Mouse (Mus musculus) liver, adult 2 months (tissue): ENCODE data around the gene Dysf. TPM values are rescaled to one million over a fixed set of nuclear protein-coding genes. Genes with fewer than 3 reads are reported as not detected.

Experiments
- DNase-seq: peaks from one replicate; pipeline ENCODE4 v3.0.0-alpha.2; 2011; ENCODE audit warnings: low read depth, low spot score; ENCODE audit errors: extremely low read depth
- H3K27ac ChIP-seq: fragments of 200-500 bp; replicated peaks from 2 replicates; pipeline ENCODE4 v1.5.1; 2012; ENCODE audit warnings: low read depth, mild to moderate bottlenecking, control low read depth, inconsistent platforms, low read length; ENCODE audit not compliant: insufficient read depth
- H3K27me3 ChIP-seq: fragments of 200-500 bp; 2 replicates; pipeline ENCODE4 v1.6.1; 2012; ENCODE audit warnings: mild to moderate bottlenecking, moderate library complexity, low read length, inconsistent platforms; ENCODE audit not compliant: control insufficient read depth, insufficient read depth
- H3K36me3 ChIP-seq: fragments of 200-500 bp; 2 replicates; pipeline ENCODE4 v1.6.1; 2012; ENCODE audit warnings: low read length, inconsistent platforms; ENCODE audit not compliant: control insufficient read depth, insufficient read depth
- H3K4me1 ChIP-seq: fragments of 200-500 bp; 2 replicates; pipeline ENCODE4 v1.6.1; 2011; ENCODE audit warnings: low read length; ENCODE audit not compliant: control insufficient read depth, insufficient read depth
- H3K4me3 ChIP-seq: fragments of 200-500 bp; 2 replicates; pipeline ENCODE4 v1.5.1; 2011; ENCODE audit warnings: low read depth, mild to moderate bottlenecking, control low read depth, low read length, moderate library complexity; ENCODE audit not compliant: insufficient read depth
- H3K79me2 ChIP-seq: fragments of 200-500 bp; 2 replicates; pipeline ENCODE4 v1.6.1; 2012; ENCODE audit warnings: inconsistent platforms, mild to moderate bottlenecking, low read length, moderate library complexity; ENCODE audit not compliant: control insufficient read depth, insufficient read depth
- H3K9ac ChIP-seq: fragments of 200-500 bp; 2 replicates; pipeline ENCODE4 v1.6.1; 2012; ENCODE audit warnings: low read depth, mild to moderate bottlenecking, control low read depth, inconsistent platforms, low read length
- CTCF ChIP-seq: fragments of 200-500 bp; IDR thresholded peaks from 2 replicates; pipeline ENCODE4 v1.5.1; 2011; ENCODE audit warnings: low read depth, low read length, control low read depth
- POLR2A ChIP-seq: fragments of 200-500 bp; IDR thresholded peaks from 2 replicates; pipeline ENCODE4 v1.6.1; 2011; ENCODE audit warnings: low read length, control low read depth; ENCODE audit not compliant: insufficient read depth; ENCODE audit errors: extremely low read depth
- WGBS: fragments of 180-500 bp; shearing (Covaris S2); methylation state at CpG from one replicate; pipeline ENCODE4 v1.1.7; 2018; 5-methylcytosine and 5-hydroxymethylcytosine counted together
- polyA plus RNA-seq: library from polyadenylated mRNA; depleted of rRNA; stranded (reverse); fragments of >200 nt; gene quantifications from 2 replicates; pipeline ENCODE4 v1.2.3, GENCODE M21; 2012
- total RNA-seq: library from RNA; depleted of rRNA; stranded (reverse); fragments of >200 nt; gene quantifications from 2 replicates; pipeline ENCODE4 v1.2.3, GENCODE M21; 2014

Dysf gene
- total and polyA plus RNA-seq, 2 experiments: 2.4 to 3.3 TPM

DNA sequence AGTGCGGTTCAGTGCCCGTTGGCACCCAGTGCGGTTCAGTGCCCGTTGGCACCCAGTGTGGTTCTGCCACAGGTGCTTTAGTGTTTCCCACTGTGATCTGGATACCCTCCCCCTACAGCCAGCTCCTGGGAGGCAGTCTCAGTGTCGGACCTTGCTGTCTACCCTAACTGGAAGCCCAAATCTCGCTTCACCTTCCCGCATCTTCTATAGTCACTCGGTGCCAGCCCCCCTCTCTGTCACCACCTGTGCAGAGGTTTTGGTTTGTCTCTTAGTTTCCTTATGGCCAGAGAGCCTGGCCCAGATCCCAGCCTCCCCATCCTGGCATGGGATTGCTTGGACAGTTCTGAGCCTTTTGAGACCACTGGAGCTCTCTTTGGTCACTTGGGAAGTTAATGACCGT, 127.3 kb downstream of the Dysf start:
- Histone ChIP-seq H3K79me2 (no peaks in the 10 kb centered on the region), H3K36me3 (no peaks in the 10 kb centered on the region), H3K4me3 (no peak overlapping the region), H3K27ac (no peak overlapping the region), H3K4me1 (peaks cover 5% of the 10 kb centered on the region), H3K9ac (no peak overlapping the region), H3K27me3 (no peaks in the 10 kb centered on the region)
- WGBS: 81% methylated on average over 9 of the region's 9 CpGs
- TF ChIP-seq CTCF (no peak), POLR2A (no peak)
- DNase-seq: peak; percentile 58

DNA sequence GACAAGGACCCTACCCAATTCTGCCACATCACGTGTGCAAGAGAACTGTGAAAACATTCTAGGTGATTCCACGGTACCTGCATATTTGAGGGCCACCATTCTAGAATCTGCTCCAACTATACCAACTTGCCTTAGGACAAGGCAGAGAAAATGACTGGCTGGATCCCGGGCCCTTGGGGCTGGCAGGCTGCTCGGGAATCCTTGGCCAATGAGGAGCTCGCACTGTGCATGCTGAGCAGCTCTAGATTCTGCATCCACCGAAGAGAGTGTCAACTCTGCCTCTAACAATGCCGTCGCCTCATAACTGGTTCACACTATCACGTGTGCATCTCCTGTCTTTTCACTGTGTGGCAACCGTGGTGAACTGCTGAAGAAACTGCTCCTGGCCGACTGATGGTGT, 128.0 kb downstream of the Dysf start:
- no peaks in the 10 kb centered on the region for H3K36me3 ChIP-seq
- 88% methylated on average over 11 of the region's 11 CpGs for WGBS
- H3K27ac ChIP-seq: no peak overlapping the region
- TF ChIP-seq POLR2A: no peak
- no peak for TF ChIP-seq CTCF
- H3K4me1 ChIP-seq: peaks cover 5% of the 10 kb centered on the region
- no peak overlapping the region for H3K9ac ChIP-seq
- no peak overlapping the region for H3K4me3 ChIP-seq
- no peak for DNase-seq
- H3K27me3 ChIP-seq: no peaks in the 10 kb centered on the region
- no peaks in the 10 kb centered on the region for H3K79me2 ChIP-seq

DNA sequence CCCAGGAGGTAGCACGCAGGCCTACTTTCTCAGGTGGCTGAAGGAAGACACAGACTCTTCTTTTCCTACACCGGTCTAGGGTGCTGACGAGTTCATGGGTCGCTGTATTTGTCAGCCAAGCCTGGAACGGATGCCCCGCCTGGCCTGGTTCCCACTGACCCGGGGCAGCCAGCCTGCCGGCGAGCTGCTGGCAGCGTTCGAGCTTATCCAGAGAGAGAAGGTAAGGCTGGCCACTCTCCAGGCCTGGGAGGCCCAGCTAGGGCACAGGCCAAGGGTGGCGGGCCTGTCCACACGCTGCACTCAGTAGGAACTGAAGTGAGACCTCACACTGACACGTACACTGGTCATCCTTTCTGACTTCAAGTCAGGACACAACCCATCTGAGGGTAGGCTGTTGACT, 131.5 kb downstream of the Dysf start:
- 16% methylated on average over 14 of the region's 14 CpGs for WGBS
- no peaks in the 10 kb centered on the region for H3K79me2 ChIP-seq

DNA sequence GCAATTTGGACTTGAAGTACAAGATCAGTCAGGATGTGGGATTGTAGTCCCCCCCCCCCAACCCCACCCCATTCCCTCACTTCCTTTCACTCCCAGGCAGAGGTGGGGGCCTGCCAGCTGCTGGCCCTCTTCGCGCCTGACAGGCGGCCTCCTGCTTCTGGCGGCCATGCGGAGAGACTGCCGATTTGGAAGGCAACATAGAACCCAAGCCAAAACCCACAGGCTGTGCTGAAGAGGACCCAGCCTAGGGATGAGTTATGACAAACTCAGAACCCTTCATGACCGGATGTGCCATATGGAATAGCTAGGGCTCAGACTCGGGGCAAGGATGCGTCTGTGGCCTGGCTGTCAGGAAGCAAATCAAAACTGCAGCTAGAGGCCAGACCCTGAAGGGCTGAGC, 134.1 kb downstream of the Dysf start:
- no peak for DNase-seq
- WGBS: 84% methylated on average over 9 of the region's 9 CpGs
- no peak for TF ChIP-seq CTCF
- no peak for TF ChIP-seq POLR2A
- no peaks in the 10 kb centered on the region for H3K36me3 ChIP-seq
- H3K27ac ChIP-seq: no peak overlapping the region
- no peaks in the 10 kb centered on the region for H3K79me2 ChIP-seq
- H3K4me1 ChIP-seq: peaks cover 5% of the 10 kb centered on the region
- no peak overlapping the region for H3K4me3 ChIP-seq
- H3K27me3 ChIP-seq: no peaks in the 10 kb centered on the region
- no peak overlapping the region for H3K9ac ChIP-seq

More for the DNA sequence above, 131.5 kb downstream of the Dysf start:
- TF ChIP-seq CTCF (peak; percentile 10; the same call in 1 of the 2 replicates), POLR2A (no peak)
- H3K4me1 ChIP-seq: peaks cover 5% of the 10 kb centered on the region
- DNase-seq: peak; percentile 88
- H3K4me3 ChIP-seq: no peak overlapping the region
- H3K27me3 ChIP-seq: no peaks in the 10 kb centered on the region
- H3K9ac ChIP-seq: no peak overlapping the region
- H3K36me3 ChIP-seq: no peaks in the 10 kb centered on the region
- H3K27ac ChIP-seq: no peak overlapping the region

DNA sequence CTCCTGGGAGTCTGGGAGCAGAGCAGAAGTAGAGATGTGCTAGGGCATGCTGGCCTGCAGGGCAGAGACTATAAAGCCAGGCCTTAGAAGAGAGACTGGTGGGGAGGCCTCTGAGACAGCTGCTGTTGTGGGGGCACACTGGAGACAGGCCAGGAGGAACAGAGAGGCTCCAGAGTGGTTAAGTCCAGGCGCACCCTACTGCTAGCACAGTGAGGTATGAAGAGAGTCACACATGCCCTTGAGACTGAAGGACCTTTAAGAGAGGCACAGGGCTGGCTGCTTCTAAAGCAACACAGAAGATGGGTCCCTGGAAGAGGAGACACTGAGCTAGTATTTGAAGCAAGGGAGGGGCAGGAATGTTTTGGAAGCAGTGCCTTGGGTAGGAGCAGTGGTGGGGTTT, 134.9 kb downstream of the Dysf start:
- Histone ChIP-seq H3K79me2 (no peaks in the 10 kb centered on the region), H3K27ac (no peak overlapping the region), H3K9ac (no peak overlapping the region), H3K4me3 (no peak overlapping the region), H3K27me3 (no peaks in the 10 kb centered on the region), H3K4me1 (peaks cover 5% of the 10 kb centered on the region), H3K36me3 (no peaks in the 10 kb centered on the region)
- DNase-seq: no peak
- WGBS: 90% methylated on average over 1 of the region's 1 CpGs
- no peak for TF ChIP-seq CTCF
- no peak for TF ChIP-seq POLR2A

DNA sequence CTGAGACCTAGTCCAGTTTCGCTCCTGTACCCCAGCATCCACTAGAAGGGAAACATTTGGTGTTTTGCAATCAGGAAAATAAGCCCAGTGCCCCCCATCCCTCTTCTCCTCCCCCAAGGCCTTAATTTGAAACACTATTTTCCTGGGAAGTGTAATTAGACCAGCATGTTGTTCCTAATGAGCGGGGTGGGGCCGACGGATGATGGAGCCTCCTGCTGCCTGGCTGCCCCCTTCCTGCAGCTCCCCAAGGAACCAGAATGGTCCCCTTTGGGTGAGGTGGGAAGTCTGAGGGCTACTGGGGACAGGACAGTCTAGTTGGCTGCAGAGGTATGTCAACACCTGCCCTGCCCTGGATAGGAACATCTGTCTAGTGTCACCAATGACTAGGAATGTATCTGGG, 136.0 kb downstream of the Dysf start:
- no peak for DNase-seq
- TF ChIP-seq POLR2A (no peak), CTCF (no peak)
- no peak overlapping the region for H3K27ac ChIP-seq
- WGBS: 97% methylated on average over 4 of the region's 4 CpGs
- H3K4me3 ChIP-seq: no peak overlapping the region
- H3K36me3 ChIP-seq: no peaks in the 10 kb centered on the region
- peaks cover 5% of the 10 kb centered on the region for H3K4me1 ChIP-seq
- H3K27me3 ChIP-seq: no peaks in the 10 kb centered on the region
- H3K79me2 ChIP-seq: no peaks in the 10 kb centered on the region
- no peak overlapping the region for H3K9ac ChIP-seq
